Mouse (Mus musculus) T-helper 1 cell (primary cell): Measurements from ENCODE around the gene Tbc1d9b.

ENCODE experiments used
- in situ Hi-C: fragments of 300-600 bp; cut with MboI, MseI; formaldehyde crosslinking; loops from one replicate; pipeline ENCODE4 v1.15.1; 2025; ENCODE audit warnings: high pct_unique_total_duplicates

The Tbc1d9b gene

DNA sequence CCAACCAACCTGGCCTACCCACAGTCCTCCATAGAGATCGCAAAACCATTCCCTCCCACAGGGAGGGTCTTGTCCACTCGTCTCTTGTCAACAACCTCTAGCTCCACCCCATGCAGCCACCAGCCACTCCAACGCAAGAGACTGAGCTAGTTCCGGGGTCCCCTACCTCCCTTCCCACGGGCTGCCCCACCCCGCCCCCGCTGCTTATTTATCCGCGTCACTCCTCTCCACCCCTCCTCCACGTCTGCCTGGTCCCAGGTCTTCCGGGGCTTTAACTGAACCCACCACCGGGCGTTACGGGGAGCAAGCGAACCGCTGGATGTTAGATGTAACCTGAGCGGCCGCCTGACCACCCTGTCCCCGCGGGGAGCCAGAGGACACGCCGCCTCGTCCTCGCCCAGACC, 78.9 kb downstream of the Tbc1d9b start:
- in situ Hi-C loops, result loop anchor here (10.0 kb wide), 1 partner anchor 1335 kb away; the partner anchor contains the start of gene Irgm1

DNA sequence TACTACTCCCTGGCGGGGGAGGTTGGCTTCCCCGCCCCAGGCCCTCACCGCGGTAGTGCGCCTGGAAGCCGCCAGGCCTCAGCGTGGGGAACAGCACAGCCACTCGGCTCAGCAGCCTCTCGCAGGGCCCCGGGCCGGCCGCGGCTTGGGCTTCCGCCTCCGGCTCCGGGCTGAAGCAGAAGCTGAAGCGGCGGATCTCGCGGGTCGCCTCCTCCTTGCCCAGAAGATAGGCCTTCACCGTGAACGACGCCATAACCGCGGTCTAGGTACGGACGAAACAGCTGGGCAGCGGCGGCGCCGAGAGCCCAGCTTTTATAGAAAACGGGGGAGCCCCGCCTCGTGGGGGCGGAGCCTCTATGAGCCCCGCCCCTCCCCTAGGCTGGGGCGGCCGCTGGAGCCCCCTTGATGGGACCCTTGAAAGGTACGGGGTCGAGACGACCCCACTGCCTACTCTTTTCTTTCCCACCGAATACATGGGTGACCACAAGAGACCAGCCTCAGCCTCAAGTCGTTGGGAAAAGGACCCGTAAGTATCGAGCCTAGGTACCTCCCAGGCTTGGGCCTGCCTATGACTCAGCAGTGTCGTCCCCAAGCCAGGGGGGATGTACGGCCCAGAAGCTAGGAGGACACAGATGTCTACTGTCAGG, 79.4 kb downstream of the Tbc1d9b start, which contains the start of the genes Sqstm1 and Mgat4b:
TSS of gene Sqstm1 (minus strand) at position 323 of the 647 bp plus-strand sequence.
TSS of gene Mgat4b (plus strand) at position 386 of the 647 bp plus-strand sequence.
- in situ Hi-C loops, result loop anchor here (10.0 kb wide), 1 partner anchor 1336 kb away; the partner anchor contains the start of gene Irgm1

DNA sequence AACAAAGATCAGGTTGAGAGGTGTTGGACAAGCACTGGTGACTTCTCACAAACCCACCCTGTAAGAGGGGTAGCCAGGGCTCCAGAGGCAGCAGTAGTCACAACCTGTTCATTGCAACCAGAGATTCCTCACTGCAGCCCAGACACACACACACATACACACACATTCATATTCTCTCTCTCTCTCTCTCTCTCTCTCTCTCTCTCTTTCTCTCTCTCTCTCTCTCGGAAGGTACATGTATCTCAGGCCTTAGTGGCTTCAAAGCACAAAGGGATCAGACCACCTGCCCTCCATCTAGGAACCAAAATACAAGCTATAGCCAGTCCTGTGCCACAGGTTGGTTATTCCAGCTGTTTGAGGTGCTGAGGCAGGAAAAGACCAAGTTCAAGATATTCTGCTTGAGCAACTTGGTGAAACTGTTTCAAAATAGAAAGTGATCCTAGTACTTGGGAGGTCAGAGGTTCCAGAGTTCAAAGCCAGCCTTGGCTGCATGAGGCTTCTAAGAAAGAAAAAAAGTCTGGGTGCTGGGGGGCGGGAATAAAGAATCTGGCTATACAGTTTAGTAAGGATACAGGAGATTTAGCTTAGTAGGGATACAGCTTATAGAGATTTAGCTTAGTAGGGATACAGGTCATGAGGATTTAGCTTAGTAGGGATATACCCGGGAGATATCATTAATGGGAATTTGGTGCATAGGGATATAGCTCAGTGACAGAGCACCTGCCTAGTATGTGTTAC, 80.3 kb downstream of the Tbc1d9b start:
- in situ Hi-C loops, result loop anchor here (10.0 kb wide), 1 partner anchor 1337 kb away; the partner anchor contains the start of gene Irgm1

DNA sequence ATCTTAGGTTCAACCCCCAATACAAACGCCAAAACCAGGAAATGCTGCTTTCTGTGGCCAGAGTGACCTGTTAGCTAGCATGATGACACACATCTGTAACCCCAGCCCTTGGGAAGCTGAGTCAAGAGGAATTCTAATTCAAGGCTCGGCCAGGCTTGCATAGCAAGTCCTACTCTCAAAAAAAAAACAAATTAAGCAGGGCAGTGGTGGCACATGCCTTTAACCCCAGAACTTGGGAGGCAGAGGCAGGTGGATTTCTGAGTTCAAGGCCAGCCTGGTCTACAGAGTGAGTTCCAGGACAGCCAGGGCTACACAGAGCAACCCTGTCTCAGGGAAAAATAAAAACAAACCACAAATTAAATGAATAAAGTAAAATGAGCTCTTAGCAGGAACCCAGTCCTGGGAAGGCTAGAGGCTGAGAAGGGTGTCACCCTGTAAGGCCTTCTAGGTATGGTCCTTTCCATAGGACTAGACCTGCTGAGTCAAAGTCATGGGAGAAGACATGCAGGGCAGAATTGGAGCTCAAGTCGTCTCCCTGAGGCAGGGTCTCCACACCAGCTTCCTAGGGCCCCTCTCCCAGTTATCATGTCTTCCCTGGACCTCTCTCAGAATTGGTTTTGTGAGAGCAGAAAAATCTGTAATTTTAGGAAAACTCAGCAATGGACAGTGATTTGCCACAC, 81.0 kb downstream of the Tbc1d9b start:
- in situ Hi-C loops, result loop anchor here (10.0 kb wide), 1 partner anchor 1337 kb away; the partner anchor contains the start of gene Irgm1

DNA sequence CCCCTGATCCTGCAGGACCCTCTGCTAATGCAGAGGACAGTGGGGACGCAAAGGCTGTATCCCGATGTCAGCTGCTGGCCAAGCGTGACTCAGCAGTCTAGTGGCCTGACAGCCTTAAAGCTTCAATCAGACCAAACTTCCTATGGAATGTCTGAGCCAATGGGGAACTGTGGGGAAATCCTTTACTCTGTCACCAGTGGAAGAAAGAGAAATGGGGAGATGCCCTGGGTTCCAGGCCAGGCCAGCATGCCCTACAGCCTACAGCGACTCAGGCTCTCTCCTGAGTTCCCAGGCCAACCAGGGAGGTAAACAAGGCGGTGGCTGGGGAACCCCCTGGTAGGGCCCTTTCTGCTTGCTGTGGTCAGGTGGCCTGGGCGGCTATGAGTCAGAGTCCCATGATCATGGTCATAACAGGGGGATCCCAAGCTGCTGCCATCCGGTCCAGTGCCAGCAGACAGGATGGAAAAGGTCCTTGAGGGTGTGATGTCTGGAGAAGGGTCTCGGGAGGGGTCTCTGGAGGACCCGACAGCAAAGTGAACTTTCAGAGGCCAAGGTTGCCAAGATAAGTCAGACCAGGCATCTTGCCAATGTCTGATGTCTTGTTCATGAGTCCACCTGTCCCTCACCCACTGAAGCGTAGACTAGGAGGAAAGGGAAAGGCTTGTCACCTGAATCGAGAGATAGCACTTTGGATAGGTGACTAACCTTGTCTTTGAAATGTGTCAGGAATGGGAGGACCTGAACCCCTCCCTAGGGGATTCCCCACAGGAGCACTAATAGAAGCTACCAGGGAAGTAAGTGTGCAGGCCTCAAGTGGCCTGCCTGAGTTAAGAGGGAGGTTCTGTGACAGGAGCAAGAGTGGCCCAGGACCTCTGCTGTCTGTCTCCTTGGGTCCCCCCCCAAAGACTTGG, 81.9 kb downstream of the Tbc1d9b start:
- in situ Hi-C loops, result loop anchor here (10.0 kb wide), 1 partner anchor 1338 kb away; the partner anchor contains the start of gene Irgm1

DNA sequence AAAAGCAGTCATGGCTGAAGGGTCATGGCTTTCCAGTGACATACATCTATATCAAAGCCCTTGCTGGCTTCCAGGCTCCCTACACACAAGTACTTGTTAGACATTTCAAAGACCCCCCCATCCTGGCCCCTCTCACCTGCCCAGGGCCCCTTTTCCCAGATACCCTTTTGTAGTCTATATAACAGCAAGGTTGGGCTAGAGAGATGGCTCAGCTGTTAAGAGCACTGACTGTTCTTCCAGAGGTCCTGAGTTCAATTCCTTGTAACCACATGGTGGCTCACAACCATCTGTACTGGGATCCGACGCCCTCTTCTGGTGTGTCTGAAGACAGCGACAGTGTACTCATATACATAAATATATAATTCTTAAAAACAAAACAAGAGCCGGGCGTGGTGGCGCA, 83.4 kb downstream of the Tbc1d9b start:
- in situ Hi-C loops, result loop anchor here (10.0 kb wide), 1 partner anchor 1340 kb away; the partner anchor contains the start of gene Irgm1

DNA sequence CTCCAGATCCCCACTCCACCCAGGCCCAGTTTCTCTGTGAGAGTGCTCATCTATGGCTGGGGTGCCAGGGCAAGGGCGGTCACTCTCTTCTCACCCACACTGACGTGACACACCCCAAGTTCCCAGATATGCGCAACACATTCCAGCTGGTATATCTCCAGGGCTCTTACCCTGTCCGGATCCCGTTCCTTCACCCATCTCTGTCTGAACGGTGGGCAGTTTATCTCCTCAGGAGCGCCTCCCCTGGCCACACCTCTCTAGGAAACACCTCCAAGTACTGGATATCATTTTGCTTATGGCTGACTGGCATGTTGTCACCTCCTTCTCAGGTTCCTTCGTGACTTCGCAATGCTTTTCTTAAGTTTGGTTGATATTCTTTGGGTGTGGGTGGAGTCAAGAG, 84.4 kb downstream of the Tbc1d9b start:
- in situ Hi-C loops, result loop anchor here (10.0 kb wide), 1 partner anchor 1341 kb away; the partner anchor contains the start of gene Irgm1

DNA sequence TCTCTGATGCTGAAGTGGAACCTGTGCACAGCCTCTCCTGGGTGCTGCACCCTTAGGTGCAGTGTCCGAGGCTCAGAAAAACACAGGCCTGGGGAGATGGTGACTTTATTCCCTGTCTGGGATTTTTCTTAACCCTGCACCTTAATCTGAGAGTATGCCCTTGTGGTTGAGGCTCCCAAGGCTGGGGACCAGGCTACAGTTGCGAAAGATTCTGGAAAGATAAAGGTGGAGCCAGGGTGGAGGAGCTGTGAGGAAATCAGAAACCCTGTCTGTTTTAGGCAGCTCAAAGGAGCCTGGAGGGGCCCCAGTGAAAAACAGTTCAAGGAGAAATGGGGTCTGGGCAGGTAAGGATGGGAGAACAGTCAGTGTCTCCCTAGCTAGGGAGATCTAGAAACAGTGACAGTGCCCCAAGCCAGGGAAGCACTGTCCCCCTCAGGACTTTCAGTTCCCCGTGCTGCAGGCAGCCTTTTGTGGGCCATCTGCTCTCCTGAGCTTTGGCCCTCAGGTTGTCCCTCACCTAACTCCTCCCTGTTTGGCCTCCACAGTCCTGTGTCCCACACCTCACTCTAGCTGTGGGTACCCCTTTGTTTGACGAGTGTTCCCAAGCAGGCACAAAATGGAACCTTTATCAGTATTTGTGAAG, 85.6 kb downstream of the Tbc1d9b start:
- in situ Hi-C loops, result loop anchor here (10.0 kb wide), 1 partner anchor 1342 kb away; the partner anchor contains the start of gene Irgm1

DNA sequence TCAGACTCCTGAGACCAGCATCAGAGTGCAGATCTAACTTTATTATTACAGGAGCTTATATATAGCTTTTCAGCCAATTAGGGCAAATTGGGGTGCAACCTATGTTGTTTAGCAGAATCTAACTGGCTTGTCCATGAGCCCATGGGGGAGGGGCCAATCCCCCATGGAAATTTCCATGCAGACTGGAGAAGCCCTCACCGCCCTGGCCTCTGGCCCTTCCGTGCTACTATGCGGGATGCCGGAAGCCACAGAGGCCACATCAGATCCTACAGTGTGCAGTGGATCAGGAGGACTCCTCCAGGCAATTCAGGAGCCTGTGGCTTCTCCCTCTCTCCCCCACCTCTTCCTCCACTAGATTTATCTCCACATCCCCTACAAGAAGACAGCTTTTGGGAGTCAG, 86.6 kb downstream of the Tbc1d9b start:
- in situ Hi-C loops, result loop anchor here (10.0 kb wide), 1 partner anchor 1343 kb away; the partner anchor contains the start of gene Irgm1

DNA sequence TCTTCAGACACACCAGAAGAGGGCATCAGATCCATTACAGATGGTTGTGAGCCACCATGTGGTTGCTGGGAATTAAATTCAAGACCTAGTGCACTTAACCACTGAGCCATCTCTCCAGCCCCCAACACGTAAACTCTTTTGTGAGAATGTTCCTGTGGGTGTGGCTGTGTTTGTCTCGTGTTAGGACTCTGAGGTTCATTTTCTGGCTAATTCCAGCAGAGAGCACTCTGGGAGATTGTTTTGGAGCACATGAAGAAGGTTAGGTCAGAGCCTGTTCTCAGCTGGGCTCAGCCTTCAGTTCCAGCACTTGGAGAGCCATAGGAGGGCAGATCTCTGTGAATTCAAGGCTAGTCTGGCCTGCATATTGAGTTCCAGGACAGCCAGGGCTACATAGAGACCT, 88.6 kb downstream of the Tbc1d9b start:
- in situ Hi-C loops, result loop anchor here (10.0 kb wide), 1 partner anchor 1345 kb away; the partner anchor contains the start of gene Irgm1
